In the genomic region with DNA sequence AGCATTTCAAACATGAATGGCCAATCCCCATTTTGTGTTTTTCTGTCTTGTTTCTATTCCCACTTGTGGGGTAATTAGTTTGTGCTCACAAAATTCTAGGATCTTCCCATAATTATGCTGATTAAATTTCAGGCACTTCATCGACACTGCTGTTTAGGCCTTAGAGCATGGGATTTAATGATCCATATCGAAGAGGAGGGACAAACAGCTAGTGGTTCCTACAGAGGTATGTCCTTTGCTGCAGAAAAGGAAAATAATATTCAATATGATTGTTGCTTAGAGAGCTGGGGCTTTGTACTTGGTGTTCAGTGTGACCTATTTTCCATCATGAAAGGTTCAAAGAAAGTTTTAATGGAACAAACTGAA, we compare ENCODE assay signal across 16 mouse cellular contexts.
"Had no signal": no experiment of that assay in that cellular context is flagged by ENCODE, and none has a peak within 500 bp of the region (broad histone marks: within the 10 kb centered on the region; RNA-seq: fewer than 3 reads in every experiment).

No protein-coding gene starts in this region.

- H3K27ac ChIP-seq: kidney, embryonic 15.5 days; left cerebral cortex, adult 2 months; liver, embryonic 13.5 days; neural tube, embryonic 12.5 days; stomach, postnatal 0 days had no signal

- H3K4me1 ChIP-seq: kidney, embryonic 15.5 days; liver, embryonic 13.5 days; neural tube, embryonic 12.5 days had no signal

- H3K4me3 ChIP-seq: kidney, embryonic 15.5 days; left cerebral cortex, adult 2 months; liver, embryonic 13.5 days; neural tube, embryonic 12.5 days had no signal

- DNase-seq: kidney, postnatal 10 days; kidney, postnatal 36 days; liver, embryonic 13.5 days; lung, adult 2 months; lung, postnatal 4 days; right cerebral cortex, adult 18-20 months; right cerebral cortex, postnatal 14 days; right cerebral cortex, postnatal 4 days; thymus, adult 2 months; thymus, postnatal 14 days; thymus, postnatal 4 days had no signal

- H3K36me3 ChIP-seq: kidney, embryonic 15.5 days; liver, embryonic 13.5 days; neural tube, embryonic 12.5 days had no signal

- H3K27me3 ChIP-seq: kidney, embryonic 15.5 days; liver, embryonic 13.5 days; neural tube, embryonic 12.5 days had no signal

- H3K9ac ChIP-seq: kidney, embryonic 15.5 days; liver, embryonic 13.5 days; neural tube, embryonic 12.5 days had no signal

- H3K4me2 ChIP-seq: kidney, embryonic 15.5 days; liver, embryonic 13.5 days; midbrain, embryonic 11.5 days; neural tube, embryonic 12.5 days had no signal

- H3K9me3 ChIP-seq: kidney, embryonic 15.5 days; liver, embryonic 13.5 days; neural tube, embryonic 12.5 days had no signal
